Mouse (Mus musculus) monocyte, adult 5-6 weeks (primary cell): ENCODE results near the gene Nfkbil1. TPM values are rescaled to one million over a fixed set of nuclear protein-coding genes. Genes with fewer than 3 reads are reported as not detected.

Source experiments
- ATAC-seq: fragments of 153-309, 156-312 bp; replicated peaks from 2 replicates; pipeline ENCODE4 v1.8.0; 2017; ENCODE audit warnings: mild to moderate bottlenecking; ENCODE audit not compliant: low TSS enrichment, insufficient number of reproducible peaks, severe bottlenecking, poor library complexity, low FRiP score
- total RNA-seq: library from RNA; stranded (forward); fragments of 200-1000, 200-491, 200-594 nt; gene quantifications from 3 replicates; pipeline ENCODE4 v1.2.3, GENCODE M21; 2017

Gene Nfkbil1
- total RNA-seq, 1 experiment from 2014 or later, result 5.1 TPM

DNA sequence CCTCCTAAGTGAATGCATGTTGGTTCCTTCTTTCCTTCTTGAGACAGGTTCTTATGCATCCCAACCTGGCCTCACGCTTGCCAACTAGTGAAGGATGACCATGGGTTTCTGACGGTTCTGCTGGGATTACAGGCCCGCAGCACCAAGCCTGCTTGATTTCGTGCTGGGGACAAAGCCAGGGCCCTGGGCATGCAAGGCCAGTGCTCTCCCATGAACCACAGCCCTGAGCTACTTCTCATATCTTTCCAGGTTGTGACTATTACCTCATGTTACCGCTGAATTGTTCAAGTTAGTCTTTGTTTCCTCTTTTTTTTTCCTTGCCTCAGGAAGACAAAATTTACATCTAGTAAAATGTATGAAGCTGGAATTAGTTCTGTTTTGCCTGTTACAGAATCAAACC, 42.7 kb downstream of the Nfkbil1 start:
- ATAC-seq, result peak; percentile 40

DNA sequence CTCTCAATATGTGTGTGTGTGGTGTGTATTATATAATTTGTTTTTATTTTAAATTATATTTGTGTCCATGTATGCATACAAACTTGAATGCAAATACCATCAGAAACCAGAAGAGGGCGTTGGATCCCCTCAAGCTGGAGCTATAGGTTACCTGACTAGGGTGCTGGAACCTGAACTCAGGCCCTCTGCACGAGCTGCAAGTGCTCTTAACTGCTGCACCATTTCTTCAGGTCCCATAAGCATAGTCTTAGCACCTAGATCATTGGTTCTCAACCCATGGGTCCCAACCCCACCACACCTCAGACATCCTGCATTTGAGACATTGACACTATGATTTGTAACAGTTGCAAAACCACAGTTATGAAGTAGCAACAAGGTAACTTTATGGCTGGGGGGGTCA, 43.9 kb downstream of the Nfkbil1 start:
- no peak for ATAC-seq

DNA sequence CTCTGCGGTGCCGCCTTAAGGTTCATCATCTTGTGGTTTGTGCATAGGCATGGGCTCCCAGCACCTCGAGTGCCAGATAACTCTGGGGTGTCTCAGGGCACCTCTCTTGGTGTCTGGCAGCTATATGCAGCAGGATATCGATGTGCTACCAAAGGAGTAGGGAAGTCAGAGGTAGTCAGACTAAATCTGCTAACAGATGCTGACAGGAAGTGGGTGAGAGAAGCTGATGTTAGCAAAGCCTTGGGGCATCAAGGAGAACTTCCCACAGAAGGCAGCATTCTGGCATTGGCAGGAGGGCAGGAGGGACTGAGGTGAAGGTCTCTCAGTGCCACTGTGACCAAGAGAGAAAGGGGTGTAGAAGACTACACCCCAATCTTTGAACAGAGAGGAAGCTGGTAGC, 45.5 kb downstream of the Nfkbil1 start:
- ATAC-seq, result peak; percentile 6; the same call in 1 of the 2 replicates

DNA sequence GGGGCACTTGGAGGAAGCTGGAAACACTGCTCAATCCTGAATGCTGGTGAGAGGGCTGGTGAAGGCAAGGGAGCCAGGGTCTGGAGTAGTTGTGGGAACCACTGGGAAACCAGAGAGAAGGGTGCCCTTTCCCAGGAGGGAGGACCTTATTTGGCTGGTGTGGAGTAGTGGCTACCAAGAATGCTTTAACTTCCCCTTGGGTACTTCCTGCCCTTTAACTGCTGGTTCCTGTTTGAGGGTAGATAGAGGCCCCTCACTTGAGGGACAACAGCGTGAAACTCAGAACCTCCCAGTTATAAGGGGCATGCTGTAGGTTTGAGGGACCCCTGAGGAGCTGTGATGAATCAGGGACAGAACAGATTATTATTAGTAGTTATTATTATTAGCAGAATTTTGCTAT, 46.4 kb downstream of the Nfkbil1 start:
- ATAC-seq, result peak; percentile 52

DNA sequence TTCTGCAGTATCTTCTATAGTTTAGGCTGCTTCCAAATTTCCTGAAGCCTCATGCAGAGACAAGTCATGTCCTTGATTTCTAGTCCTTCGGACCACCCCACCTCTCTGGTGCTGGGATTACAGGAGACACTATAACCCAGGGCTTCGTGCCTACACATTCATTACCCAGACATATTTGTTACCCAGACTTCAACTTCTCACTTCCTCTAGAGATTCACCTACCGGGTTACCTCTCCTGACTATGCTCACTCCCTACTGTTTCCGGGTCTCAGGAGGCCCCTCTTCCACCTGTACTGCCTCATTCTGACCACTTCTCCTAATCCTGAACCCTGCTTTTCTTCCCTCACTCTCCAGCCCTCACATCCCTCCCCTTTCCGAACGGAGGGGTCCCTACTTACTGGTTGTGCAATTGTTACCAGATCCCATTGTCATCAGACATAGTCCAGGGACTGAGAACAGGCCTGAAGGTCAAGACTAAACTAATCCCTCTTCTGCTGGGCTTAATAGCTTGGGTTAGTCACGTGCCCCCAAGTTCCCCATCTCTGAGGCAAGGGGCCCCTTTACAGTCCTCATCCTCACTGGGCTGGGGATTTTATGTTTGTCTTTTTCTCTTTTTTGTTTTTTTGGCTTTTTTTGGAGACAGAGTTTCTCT, 47.5 kb downstream of the Nfkbil1 start, which contains the start of gene Lst1:
Lst1 (minus strand) TSS at position 481 of the 652 bp plus-strand sequence.
- peak; percentile 54 for ATAC-seq

DNA sequence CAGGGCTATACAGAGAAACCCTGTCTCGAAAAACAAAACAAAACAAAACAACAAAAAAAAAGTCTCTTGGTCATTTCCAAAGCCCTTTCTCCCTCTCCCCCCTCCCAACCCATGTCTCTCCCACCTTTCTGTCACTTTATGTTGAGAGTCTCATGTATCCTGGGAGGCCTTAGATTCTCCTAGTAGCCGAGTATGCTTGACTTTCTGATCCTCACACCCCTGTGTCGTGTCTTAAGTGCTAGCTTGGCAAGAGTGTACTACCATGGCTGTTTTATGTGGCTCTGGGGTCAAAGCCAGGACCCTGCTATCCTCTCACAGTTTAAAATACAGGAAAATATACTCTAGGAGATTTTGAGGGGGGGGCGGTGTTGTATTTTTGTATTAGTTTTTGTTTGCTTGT, 48.2 kb downstream of the Nfkbil1 start:
- no peak for ATAC-seq

DNA sequence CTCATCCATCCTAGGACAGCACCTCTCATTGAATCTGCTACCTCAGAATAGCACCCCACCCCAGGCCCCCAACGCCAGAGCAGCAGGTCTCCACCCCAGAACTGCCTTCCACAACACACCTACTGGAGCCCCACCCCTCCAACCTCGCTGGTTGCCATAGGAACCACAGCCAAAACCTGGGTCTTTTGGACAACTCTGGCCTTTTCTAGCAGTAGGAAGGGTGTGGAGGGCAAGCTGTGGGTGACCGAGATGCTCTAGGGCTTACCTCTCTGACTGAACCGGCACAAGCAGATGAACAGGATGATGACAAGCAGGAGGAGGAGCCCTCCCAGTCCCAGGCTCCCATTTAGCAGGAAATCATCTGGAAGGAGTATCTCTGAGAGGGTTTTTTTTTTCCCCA, 48.9 kb downstream of the Nfkbil1 start:
- peak; percentile 29; the same call in 1 of the 2 replicates for ATAC-seq

DNA sequence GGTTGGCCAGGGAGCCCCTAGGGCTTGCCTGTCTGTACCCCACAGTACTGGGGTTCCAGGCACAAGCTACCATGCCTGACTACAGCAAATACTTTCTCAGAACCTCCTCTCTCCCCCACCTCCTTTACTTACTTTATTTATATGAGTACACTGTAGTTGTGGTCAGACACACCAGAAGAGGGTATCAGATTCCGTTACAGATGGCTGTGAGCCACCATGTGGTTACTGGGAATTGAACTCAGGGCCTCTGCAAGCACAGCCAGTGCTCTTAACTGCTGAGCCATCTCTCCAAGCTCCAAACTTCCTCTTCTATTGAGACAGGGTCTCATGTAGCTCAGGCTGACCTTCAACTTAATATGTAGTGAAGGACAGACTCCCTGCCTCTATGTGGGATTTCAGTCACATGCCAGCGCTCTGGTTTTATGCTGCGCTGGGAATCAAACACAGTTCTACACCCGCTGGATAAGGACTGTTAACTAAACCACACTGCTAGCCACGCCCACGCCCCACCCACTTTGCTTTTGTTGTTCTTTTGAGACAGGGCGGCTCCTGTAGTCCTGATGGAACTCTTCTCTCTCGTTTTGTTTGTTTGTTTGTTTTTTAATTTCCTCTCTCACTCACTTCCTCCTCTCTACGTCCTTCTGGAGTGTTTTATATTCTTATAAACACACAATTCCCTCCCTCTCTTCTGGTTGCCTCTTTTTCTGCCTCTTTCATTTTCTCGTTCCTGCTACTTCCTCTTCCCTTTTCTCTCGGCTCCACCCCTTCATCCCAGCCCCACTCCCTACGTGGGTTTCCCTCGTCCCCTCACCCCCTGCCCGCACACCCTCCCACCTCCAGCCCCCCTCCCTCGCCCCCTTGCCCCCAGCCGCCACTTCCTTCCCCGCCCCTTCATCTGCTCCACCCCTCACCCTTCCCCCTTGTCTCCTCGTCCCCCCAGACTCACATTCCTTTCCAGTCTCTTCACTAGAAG, 49.7 kb downstream of the Nfkbil1 start:
- peak; percentile 18 for ATAC-seq

DNA sequence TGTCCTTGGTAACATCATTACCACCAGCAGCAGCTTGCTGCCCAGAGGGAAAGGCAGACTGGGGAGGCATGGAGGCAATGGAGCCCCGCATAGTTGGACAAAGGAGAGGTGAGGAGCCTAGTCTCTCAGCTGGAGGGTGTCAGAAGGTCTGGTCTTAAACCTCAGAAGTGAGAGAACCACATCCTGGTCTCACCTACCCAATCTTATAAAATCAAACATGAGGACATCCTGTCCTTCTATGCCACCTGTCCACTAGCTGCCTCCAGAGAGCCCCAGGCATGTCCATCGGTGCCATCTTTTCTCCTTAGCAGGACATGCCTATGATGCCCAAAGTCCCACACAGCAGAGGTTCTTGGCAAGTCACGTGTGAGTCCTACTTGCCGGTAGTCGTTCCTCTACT, 55.5 kb downstream of the Nfkbil1 start:
- ATAC-seq, result no peak

DNA sequence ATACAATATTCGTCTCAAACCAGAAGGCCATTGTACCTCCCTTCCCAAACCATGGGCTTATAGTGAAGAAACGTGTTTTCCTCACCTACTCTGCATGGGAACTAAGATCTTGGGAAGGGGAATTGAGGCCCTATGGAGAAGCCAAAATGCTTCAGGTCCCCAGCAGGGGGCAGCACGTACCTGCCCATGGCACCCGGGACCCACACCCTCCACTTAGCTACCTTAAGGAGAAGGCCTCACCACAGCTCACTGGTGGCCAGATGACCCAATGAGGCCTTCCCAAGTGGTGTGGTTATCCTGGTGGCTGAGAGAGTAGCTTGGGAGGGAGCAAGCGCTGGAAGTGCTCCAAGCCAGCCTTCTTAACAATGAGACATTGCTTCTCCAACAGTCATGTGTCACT, 57.1 kb downstream of the Nfkbil1 start:
- peak; percentile 87 for ATAC-seq

DNA sequence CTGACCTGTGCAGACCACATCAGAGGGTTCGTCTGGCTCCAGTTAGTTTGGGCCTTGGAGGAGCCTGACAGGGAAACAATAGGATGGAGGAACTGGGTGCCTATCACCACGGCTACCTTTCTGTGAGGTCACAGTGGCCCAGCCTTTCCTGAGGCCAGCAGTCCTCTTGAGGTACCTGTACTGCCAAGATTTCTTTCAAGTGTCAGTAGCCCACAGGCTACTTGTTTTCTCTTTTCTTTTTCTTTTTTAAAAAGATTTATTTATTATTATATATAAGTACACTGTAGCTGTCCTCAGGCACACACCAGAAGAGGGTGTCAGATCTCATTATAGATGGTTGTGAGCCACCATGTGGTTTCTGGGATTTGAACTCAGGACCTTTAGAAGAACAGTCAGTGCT, 59.6 kb downstream of the Nfkbil1 start, which contains the start of gene Aif1:
Aif1 (minus strand) TSS at position 101 of the 400 bp plus-strand sequence.
- no peak for ATAC-seq

DNA sequence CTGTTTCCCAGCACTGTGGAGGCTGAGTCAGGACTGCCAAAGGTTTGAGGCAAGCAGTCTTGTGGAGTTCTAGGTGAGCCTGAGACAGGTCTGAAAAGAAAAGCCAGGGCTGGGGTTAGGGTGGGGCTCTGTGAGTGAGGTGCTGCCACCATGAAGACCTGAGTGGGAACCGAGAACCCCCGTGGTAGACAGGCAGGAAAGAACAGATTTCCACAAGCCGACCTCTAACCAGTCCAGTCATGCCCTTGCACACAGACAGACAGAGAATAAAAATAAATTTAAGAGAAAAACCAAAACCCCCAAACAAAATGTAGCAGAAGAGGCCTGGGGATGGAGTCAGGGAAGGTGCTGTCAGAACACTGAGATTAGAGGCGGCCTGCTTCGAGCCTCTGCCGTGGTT, 60.2 kb downstream of the Nfkbil1 start:
- ATAC-seq, result no peak

DNA sequence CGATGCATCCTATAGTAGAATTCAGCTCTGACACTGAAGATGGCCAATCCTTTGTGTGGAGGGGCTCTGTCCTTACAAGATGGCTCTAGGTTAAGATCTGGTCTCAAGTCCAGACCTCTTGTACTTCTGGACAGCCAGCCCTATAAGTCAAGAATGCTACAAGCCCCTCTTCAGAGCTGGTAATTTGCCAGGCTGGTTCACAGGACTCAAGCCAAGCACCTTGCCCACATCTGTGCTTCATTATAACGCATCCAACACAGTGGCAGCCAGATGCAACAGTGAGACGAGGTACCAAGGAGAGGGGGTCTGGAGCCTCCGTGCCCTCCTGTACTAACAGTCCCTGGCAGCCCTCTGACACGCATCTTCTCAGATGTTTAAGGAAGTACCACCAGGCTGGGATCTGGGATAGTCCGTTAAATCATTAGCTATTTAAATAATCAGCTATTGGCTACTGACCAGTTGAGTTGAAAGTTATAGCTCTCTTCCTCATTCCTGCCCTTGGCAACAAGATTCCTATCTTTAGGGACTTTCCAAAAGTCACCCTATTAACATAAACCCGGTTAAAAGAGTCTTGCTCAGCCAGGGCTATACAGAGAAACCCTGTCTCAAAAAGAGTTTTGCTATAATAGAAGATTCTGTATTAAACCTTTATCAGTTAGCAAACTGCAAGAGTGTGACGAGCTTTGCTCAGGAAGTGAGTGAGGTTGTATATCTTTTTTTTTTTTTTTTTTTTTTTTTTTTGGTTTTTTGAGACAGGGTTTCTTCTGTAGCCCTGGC, 61.2 kb downstream of the Nfkbil1 start:
- ATAC-seq, result 0 out of 2 replicates have a peak, but pooled peaks have one; percentile 23

DNA sequence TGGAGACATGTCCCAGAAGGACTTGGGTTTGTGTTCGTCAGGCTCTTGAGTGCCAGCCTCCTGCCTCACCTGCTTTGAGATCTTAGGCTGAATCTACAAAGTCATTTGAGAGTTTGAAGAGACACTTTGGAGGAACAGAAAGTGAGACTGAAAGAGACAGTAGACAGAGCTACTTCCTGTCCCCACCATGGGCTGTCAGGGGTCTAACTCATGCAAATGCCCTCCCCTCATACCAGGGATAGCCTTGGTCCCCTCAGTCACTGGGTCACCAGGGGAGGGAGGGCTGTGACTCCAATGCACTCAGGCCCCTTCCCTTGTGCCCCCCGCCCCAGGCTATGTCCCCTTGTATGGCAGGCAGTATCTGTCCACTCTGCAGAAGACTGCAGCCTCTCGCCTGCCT, 62.3 kb downstream of the Nfkbil1 start:
- ATAC-seq, result 0 out of 2 replicates have a peak, but pooled peaks have one; percentile 13

DNA sequence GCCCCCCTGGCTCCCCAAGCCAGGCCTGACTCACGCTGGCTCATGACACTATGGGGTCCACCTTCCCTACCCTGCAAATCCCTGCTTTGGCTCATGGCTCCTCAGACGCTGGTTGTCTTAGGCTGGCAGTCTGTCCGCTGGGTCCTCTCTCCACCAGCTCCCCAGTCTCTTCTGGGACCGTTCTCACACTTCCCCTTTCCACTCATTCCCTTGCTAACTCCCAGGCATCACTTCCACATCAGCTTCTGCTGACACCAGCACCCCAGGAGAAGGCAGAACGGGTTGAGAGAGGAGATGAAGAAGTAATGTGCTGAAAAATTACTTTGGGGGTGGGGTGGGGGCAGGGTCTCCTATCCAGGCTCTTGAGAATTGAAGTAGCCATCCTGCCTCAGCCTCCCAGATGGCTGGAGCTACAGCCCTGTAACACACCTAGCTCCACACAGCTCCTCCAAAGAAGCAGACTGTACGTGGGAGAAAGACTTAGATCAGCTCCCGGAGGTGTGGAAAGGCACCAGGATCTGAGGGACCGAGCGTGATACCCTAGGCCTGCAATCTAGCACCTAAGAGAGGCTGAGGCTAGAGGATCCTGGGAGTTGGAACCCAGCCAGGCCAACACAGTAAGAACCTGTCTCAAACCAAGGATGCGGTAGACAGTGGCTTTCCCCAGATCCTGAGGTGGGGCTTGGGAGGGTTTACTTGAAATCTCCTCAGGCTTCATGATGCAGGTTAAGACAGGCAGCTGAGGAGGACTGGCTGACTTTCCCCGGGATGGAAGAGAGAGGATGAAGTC, 63.0 kb downstream of the Nfkbil1 start:
- ATAC-seq, result peak; percentile 74
